Mouse (Mus musculus): ENCODE measurements at regions not wholly inside any gene's neighbourhood (a gene's known extent, or its start where the extent isn't known, plus 50 kb on each side); places are given as distances from the start of the nearest gene placed in this dataset.

DNA sequence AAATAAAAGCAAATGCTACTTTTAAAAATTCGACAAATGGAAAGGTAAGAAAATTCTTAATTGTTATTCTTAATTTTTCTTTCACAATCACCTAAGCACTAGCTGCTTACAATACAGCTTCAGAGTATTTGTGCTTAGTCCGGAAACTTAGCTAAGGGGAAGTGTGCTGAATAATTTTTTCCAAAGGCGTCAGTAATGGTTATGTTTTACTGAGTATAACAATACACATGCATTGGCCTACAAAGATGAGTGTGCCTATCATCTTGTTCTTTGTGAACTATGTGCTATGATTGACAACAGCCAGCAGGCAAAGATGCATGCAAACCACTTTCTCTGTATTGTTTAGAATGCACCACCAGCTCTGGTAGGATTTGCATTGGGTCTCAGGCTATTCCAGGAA lies 548.5 kb upstream of the Tle4 start:
- Histone ChIP-seq H3K9me3 (replicated peaks; ENCODE audit: control insufficient read depth, low read length) (no peaks in the 10 kb centered on the region), H3K27ac (ENCODE audit: low read length) (no peak overlapping the region), H3K9ac (ENCODE audit: low read length) (no peak overlapping the region), H3K36me3 (ENCODE audit: control insufficient read depth, insufficient read depth) (no peaks in the 10 kb centered on the region), H3K4me3 (ENCODE audit: low read length) (no peak overlapping the region), H3K27me3 (ENCODE audit: control insufficient read depth, insufficient read depth, low read length) (no peaks in the 10 kb centered on the region), H3K4me1 (ENCODE audit: control insufficient read depth, insufficient read depth, low read length) (no peaks in the 10 kb centered on the region), H3K4me2 (ENCODE audit: low read depth, low read length) (no peak overlapping the region)
- 76% methylated on average over 3 of the region's 3 CpGs for WGBS
- no peak for ATAC-seq (replicated peaks; ENCODE audit: extremely low read depth, insufficient read depth, low FRiP score)

DNA sequence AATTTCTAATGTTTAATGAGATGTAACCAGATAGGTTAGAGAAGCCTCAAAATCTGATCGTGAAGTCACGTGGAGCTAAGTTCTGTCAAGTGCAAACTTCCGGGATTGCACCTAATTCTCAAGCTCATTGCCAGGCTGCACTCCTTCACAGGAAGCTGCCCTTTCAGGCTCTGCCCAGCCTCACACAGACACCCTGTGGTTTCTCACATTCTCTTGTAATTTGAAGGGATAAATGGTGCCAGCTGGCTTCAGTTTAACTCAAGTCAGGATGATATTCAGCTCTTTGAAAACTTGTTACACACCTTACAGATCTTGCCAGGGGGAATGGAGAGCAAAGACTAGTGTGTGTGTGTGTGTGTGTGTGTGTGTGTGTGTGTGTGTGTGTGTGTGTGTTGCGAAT lies 529.3 kb upstream of the Tle4 start:
- ATAC-seq (replicated peaks; ENCODE audit: extremely low read depth, insufficient read depth, low FRiP score): no peak
- Histone ChIP-seq H3K36me3 (ENCODE audit: control insufficient read depth, insufficient read depth) (no peaks in the 10 kb centered on the region), H3K4me2 (ENCODE audit: low read depth, low read length) (no peak overlapping the region), H3K9me3 (replicated peaks; ENCODE audit: control insufficient read depth, low read length) (no peaks in the 10 kb centered on the region), H3K27ac (ENCODE audit: low read length) (no peak overlapping the region), H3K9ac (ENCODE audit: low read length) (no peak overlapping the region), H3K4me3 (ENCODE audit: low read length) (no peak overlapping the region), H3K27me3 (ENCODE audit: control insufficient read depth, insufficient read depth, low read length) (no peaks in the 10 kb centered on the region), H3K4me1 (ENCODE audit: control insufficient read depth, insufficient read depth, low read length) (no peaks in the 10 kb centered on the region)
- WGBS: 48% methylated on average over 4 of the region's 4 CpGs

DNA sequence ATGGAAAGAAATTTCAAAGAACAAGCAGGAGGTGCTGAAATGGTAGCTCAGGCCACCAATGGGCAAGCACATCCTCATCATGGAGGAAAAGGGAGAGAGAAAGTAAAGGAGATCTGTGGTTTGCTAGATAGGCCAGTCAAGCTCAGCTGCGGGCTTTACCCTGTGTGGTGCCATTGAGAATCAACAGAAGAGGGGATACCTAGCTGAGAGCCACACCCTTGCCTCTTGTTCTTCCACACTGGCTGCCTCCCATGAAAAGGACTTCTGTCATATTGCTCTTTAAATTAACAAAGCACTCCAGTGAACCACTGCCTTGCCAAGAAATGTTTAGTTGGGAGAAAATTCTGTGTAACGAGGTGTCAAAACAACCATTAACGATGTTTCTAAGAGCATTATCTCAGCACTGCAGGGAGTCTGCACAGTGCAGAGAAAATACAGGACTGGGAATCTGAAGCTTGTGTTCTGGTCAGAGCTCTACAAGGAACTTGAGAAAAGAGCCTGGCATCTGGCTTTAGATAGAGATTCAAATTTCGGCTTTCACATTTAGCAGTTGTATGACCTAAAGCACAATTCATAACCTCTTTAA lies 510.7 kb upstream of the Tle4 start:
- no peak for ATAC-seq (replicated peaks; ENCODE audit: extremely low read depth, insufficient read depth, low FRiP score)
- Histone ChIP-seq H3K9me3 (replicated peaks; ENCODE audit: control insufficient read depth, low read length) (no peaks in the 10 kb centered on the region), H3K27ac (ENCODE audit: low read length) (no peak overlapping the region), H3K36me3 (ENCODE audit: control insufficient read depth, insufficient read depth) (no peaks in the 10 kb centered on the region), H3K4me3 (ENCODE audit: low read length) (no peak overlapping the region), H3K4me2 (ENCODE audit: low read depth, low read length) (no peak overlapping the region), H3K9ac (ENCODE audit: low read length) (no peak overlapping the region), H3K27me3 (ENCODE audit: control insufficient read depth, insufficient read depth, low read length) (no peaks in the 10 kb centered on the region), H3K4me1 (ENCODE audit: control insufficient read depth, insufficient read depth, low read length) (no peaks in the 10 kb centered on the region)
- 72% methylated on average over 4 of the region's 4 CpGs for WGBS

DNA sequence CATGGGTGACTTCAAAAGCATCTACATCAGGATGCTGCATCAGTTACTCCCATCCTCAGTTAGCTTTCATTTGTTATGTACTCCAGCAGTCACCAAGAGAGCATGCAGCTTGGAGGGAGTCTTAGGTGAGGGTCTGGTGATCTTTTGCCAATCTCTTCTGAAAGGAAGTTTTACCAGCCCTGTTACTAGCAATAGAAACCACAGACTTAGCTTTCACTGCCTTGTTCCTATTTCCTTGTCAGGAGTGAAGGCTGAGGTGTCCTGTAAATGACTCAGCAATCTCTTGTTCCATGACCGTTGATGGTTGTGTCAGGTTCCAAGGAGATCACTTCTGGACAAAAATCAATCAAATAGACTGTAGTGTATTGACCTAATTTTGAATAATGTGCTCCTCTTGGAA lies 497.2 kb upstream of the Tle4 start:
- no peaks in the 10 kb centered on the region for H3K4me1 ChIP-seq (ENCODE audit: control insufficient read depth, insufficient read depth, low read length)
- no peak overlapping the region for H3K4me2 ChIP-seq (ENCODE audit: low read depth, low read length)
- no peaks in the 10 kb centered on the region for H3K36me3 ChIP-seq (ENCODE audit: control insufficient read depth, insufficient read depth)
- no peak overlapping the region for H3K4me3 ChIP-seq (ENCODE audit: low read length)
- ATAC-seq (replicated peaks; ENCODE audit: extremely low read depth, insufficient read depth, low FRiP score): no peak
- 71% methylated on average over 1 of the region's 1 CpGs for WGBS
- H3K27ac ChIP-seq (ENCODE audit: low read length): no peak overlapping the region
- no peaks in the 10 kb centered on the region for H3K9me3 ChIP-seq (replicated peaks; ENCODE audit: control insufficient read depth, low read length)
- no peak overlapping the region for H3K9ac ChIP-seq (ENCODE audit: low read length)
- no peaks in the 10 kb centered on the region for H3K27me3 ChIP-seq (ENCODE audit: control insufficient read depth, insufficient read depth, low read length)

DNA sequence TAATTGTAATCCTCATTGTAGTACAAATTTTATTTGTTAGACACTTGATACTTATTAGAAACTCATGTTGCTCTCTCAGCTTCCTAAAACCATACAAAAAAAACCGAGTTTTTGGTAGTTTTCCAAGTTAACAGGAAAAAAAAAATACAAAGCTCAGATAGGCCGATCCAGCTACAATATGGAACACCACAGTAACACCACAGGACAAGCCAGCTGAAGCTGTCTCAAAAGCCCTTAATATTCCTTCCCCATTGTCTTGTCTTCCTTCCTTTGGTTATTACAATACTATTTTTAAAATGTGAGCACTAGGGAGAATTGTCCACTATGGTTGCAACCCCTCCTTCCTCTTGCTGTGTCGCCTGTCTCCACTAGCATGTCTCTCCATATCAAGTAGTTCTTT lies 495.7 kb upstream of the Tle4 start:
- H3K4me3 ChIP-seq (ENCODE audit: low read length): no peak overlapping the region
- no peak for ATAC-seq (replicated peaks; ENCODE audit: extremely low read depth, insufficient read depth, low FRiP score)
- 44% methylated on average over 3 of the region's 3 CpGs for WGBS
- no peak overlapping the region for H3K27ac ChIP-seq (ENCODE audit: low read length)
- no peaks in the 10 kb centered on the region for H3K36me3 ChIP-seq (ENCODE audit: control insufficient read depth, insufficient read depth)
- H3K27me3 ChIP-seq (ENCODE audit: control insufficient read depth, insufficient read depth, low read length): no peaks in the 10 kb centered on the region
- no peak overlapping the region for H3K4me2 ChIP-seq (ENCODE audit: low read depth, low read length)
- no peaks in the 10 kb centered on the region for H3K4me1 ChIP-seq (ENCODE audit: control insufficient read depth, insufficient read depth, low read length)
- H3K9ac ChIP-seq (ENCODE audit: low read length): no peak overlapping the region
- H3K9me3 ChIP-seq (replicated peaks; ENCODE audit: control insufficient read depth, low read length): no peaks in the 10 kb centered on the region

DNA sequence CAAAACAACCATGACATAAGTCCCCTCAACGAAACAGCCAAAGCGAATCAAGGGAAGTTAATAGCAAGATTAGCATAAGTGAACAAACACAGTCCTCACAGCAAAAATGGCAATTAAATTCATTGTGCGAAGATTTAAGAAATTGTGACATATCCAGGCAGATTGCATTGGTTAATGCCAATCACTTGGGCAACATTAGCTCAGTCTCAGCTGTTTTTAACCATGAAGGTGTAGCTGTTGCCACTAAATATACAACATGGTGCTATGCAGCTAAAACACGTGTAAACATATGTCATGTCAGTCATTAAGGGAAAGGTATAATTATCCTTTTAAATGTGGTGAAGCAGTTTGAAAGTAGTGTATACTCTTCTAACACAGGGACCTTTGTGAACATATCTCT lies 482.8 kb upstream of the Tle4 start:
- Histone ChIP-seq H3K4me3 (ENCODE audit: low read length) (no peak overlapping the region), H3K9ac (ENCODE audit: low read length) (no peak overlapping the region), H3K4me1 (ENCODE audit: control insufficient read depth, insufficient read depth, low read length) (no peaks in the 10 kb centered on the region), H3K27me3 (ENCODE audit: control insufficient read depth, insufficient read depth, low read length) (no peaks in the 10 kb centered on the region), H3K36me3 (ENCODE audit: control insufficient read depth, insufficient read depth) (no peaks in the 10 kb centered on the region), H3K27ac (ENCODE audit: low read length) (no peak overlapping the region), H3K4me2 (ENCODE audit: low read depth, low read length) (no peak overlapping the region), H3K9me3 (replicated peaks; ENCODE audit: control insufficient read depth, low read length) (no peaks in the 10 kb centered on the region)
- ATAC-seq (replicated peaks; ENCODE audit: extremely low read depth, insufficient read depth, low FRiP score): no peak
- 84% methylated on average over 4 of the region's 4 CpGs for WGBS

DNA sequence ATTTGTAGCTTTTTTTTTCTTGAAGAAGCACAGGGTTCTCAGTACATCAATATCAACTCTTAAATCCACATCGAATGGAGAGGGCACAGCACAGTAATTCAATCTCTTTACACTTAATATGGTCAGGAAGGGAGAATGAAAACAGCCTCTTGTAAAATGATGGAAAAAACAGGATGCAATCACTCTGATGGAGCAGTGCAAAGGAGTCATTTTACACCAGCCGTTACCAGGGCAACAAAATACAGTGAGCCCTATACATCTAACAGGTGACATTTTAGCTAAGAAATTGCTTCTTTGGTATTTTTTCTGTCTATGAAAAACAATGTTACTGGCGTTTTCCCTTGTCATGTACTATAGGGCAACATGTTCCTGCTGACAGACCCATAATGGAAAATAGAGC lies 459.9 kb upstream of the Tle4 start:
- no peak overlapping the region for H3K4me3 ChIP-seq (ENCODE audit: low read length)
- no peaks in the 10 kb centered on the region for H3K36me3 ChIP-seq (ENCODE audit: control insufficient read depth, insufficient read depth)
- H3K27me3 ChIP-seq (ENCODE audit: control insufficient read depth, insufficient read depth, low read length): no peaks in the 10 kb centered on the region
- H3K4me2 ChIP-seq (ENCODE audit: low read depth, low read length): no peak overlapping the region
- H3K4me1 ChIP-seq (ENCODE audit: control insufficient read depth, insufficient read depth, low read length): no peaks in the 10 kb centered on the region
- H3K9ac ChIP-seq (ENCODE audit: low read length): no peak overlapping the region
- ATAC-seq (replicated peaks; ENCODE audit: extremely low read depth, insufficient read depth, low FRiP score): no peak
- 75% methylated on average over 3 of the region's 3 CpGs for WGBS
- H3K27ac ChIP-seq (ENCODE audit: low read length): no peak overlapping the region
- H3K9me3 ChIP-seq (replicated peaks; ENCODE audit: control insufficient read depth, low read length): no peaks in the 10 kb centered on the region

DNA sequence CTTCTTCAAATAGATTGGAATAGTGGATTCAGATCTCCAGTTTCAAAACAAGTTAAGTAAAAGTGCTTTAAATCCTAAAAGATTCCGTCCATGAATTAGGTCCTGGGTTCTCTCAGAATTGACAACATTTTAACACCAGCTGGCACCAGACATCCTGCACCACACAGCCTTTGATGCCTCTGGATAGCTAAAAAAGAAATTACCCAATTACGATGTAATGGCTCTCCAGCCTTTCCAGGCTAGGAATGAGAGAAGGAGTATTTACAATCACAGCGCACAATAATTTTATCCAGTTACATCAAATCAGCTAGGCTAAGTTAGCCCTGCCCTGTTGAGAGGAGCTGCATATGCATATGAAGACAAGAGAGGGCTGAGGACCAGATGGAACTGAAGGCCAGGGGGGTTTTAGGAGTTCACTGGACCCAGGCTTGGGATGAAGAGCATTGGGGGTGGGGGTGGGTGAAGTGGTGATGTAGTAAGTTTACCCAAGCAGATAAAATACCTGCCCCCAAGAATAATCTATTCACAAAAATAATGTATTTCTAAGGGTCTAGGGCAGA lies 455.8 kb upstream of the Tle4 start:
- no peak overlapping the region for H3K4me2 ChIP-seq (ENCODE audit: low read depth, low read length)
- H3K9ac ChIP-seq (ENCODE audit: low read length): no peak overlapping the region
- H3K27me3 ChIP-seq (ENCODE audit: control insufficient read depth, insufficient read depth, low read length): no peaks in the 10 kb centered on the region
- H3K4me1 ChIP-seq (ENCODE audit: control insufficient read depth, insufficient read depth, low read length): no peaks in the 10 kb centered on the region
- 58% methylated on average over 3 of the region's 3 CpGs for WGBS
- H3K9me3 ChIP-seq (replicated peaks; ENCODE audit: control insufficient read depth, low read length): no peaks in the 10 kb centered on the region
- H3K36me3 ChIP-seq (ENCODE audit: control insufficient read depth, insufficient read depth): no peaks in the 10 kb centered on the region
- H3K27ac ChIP-seq (ENCODE audit: low read length): no peak overlapping the region
- H3K4me3 ChIP-seq (ENCODE audit: low read length): no peak overlapping the region
- no peak for ATAC-seq (replicated peaks; ENCODE audit: extremely low read depth, insufficient read depth, low FRiP score)

DNA sequence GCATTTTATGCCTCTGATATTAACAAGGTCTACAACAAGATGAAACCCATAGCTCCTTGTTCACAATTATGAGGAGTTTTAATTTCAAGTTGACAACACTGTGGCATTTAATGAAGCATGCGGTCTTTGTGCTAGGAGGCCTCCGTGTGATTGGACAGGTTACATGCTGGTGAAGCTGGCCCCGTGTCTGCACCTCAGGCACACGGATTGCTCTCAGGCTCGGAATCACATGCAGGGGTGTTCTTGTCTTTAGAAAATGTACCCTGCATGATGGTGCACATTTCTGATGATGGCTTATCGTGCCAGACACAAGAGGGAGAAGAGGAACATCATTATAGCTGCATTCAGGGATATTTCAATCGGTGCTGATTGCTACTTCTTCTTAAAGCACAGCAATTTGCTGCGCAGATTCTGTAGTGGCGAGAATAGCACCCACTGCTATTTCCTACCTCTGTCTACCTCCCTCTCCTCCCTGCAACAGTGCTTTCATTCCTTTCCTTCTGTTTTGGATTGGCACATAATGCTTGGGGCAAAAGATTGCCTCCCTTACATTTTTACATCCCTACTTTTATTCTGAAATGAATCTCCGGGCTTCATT lies 454.9 kb upstream of the Tle4 start:
- H3K9me3 ChIP-seq (replicated peaks; ENCODE audit: control insufficient read depth, low read length): no peaks in the 10 kb centered on the region
- H3K27me3 ChIP-seq (ENCODE audit: control insufficient read depth, insufficient read depth, low read length): no peaks in the 10 kb centered on the region
- no peak overlapping the region for H3K4me3 ChIP-seq (ENCODE audit: low read length)
- H3K9ac ChIP-seq (ENCODE audit: low read length): no peak overlapping the region
- WGBS: 83% methylated on average over 10 of the region's 10 CpGs
- no peak overlapping the region for H3K4me2 ChIP-seq (ENCODE audit: low read depth, low read length)
- H3K27ac ChIP-seq (ENCODE audit: low read length): no peak overlapping the region
- ATAC-seq (replicated peaks; ENCODE audit: extremely low read depth, insufficient read depth, low FRiP score): no peak
- H3K36me3 ChIP-seq (ENCODE audit: control insufficient read depth, insufficient read depth): no peaks in the 10 kb centered on the region
- no peaks in the 10 kb centered on the region for H3K4me1 ChIP-seq (ENCODE audit: control insufficient read depth, insufficient read depth, low read length)
